Mouse (Mus musculus) testis, postnatal 10 days (tissue): Measurements from ENCODE around the gene Smim1.
A peak's percentile ranks its signal among the peaks of the same experiment; 100 is the strongest.

Experiments used
- DNase-seq: peaks from one replicate; pipeline ENCODE4 v3.0.0; 2021; ENCODE audit warnings: low spot score

Gene Smim1

GRCm38 (mm10) chr4:154019571-154019970, 6.5 kb downstream of the Smim1 start:
- DNase-seq = peak; percentile 80

- no peak for DNase-seq
Measured at GRCm38 (mm10) chr4:154015476-154015875, 10.6 kb downstream of the Smim1 start.

- DNase-seq = peak; percentile 61
Measured at GRCm38 (mm10) chr4:154012132-154012882, 13.7 kb downstream of the Smim1 start.

GRCm38 (mm10) chr4:154011646-154012089, 14.4 kb downstream of the Smim1 start, which contains the start of gene Lrrc47:
TSS of gene Lrrc47 (plus strand) at chr4:154011731.
- peak; percentile 83 for DNase-seq

GRCm38 (mm10) chr4:154010907-154011645, 15.0 kb downstream of the Smim1 start:
- DNase-seq = no peak

- no peak for DNase-seq
Measured at GRCm38 (mm10) chr4:154007759-154008158, 18.3 kb downstream of the Smim1 start.

- no peak for DNase-seq
Measured at GRCm38 (mm10) chr4:154006264-154006663, 19.8 kb downstream of the Smim1 start.

- DNase-seq = no peak
Measured at GRCm38 (mm10) chr4:154005488-154005887, 20.5 kb downstream of the Smim1 start.

GRCm38 (mm10) chr4:153993505-153993904, 32.5 kb downstream of the Smim1 start:
- no peak for DNase-seq

- no peak for DNase-seq
Measured at GRCm38 (mm10) chr4:153992715-153993114, 33.3 kb downstream of the Smim1 start.

GRCm38 (mm10) chr4:153980470-153980869, 45.6 kb downstream of the Smim1 start:
- DNase-seq = no peak

GRCm38 (mm10) chr4:153979243-153979642, 46.8 kb downstream of the Smim1 start:
- no peak for DNase-seq

GRCm38 (mm10) chr4:153975768-153976167, 50.3 kb downstream of the Smim1 start:
- DNase-seq = no peak

- DNase-seq = no peak
Measured at GRCm38 (mm10) chr4:153975292-153975662, 50.8 kb downstream of the Smim1 start.

GRCm38 (mm10) chr4:153974431-153975291, 51.4 kb downstream of the Smim1 start, which contains the start of the genes Dffb and Cep104:
TSS of gene Dffb (minus strand) at chr4:153975126.
TSS of gene Cep104 (plus strand) at chr4:153975194.
- DNase-seq = peak; percentile 97
